Mouse (Mus musculus) spleen, adult 2 months (tissue): ENCODE measurements around the gene Insr.

Experiments
- CTCF ChIP-seq: fragments of 200-500 bp; IDR thresholded peaks from 2 replicates; pipeline ENCODE4 v1.5.1; 2011; ENCODE audit warnings: mild to moderate bottlenecking, inconsistent platforms; ENCODE audit not compliant: insufficient read depth, insufficient read length, insufficient replicate concordance; ENCODE audit errors: extremely low read depth
- POLR2A ChIP-seq: fragments of 200-500 bp; IDR thresholded peaks from 2 replicates; pipeline ENCODE4 v1.6.1; 2011; ENCODE audit warnings: low read depth, low read length, inconsistent platforms

- TF ChIP-seq CTCF (no peak), POLR2A (no peak)
These were observed 6.4 kb upstream of the Insr start for GRCm38 (mm10) chr8:3285824-3286223.
